Mouse (Mus musculus): ENCODE measurements at regions not wholly inside any gene's neighbourhood (a gene's known extent, or its start where the extent isn't known, plus 50 kb on each side); places are given as distances from the start of the nearest gene placed in this dataset.

DNA sequence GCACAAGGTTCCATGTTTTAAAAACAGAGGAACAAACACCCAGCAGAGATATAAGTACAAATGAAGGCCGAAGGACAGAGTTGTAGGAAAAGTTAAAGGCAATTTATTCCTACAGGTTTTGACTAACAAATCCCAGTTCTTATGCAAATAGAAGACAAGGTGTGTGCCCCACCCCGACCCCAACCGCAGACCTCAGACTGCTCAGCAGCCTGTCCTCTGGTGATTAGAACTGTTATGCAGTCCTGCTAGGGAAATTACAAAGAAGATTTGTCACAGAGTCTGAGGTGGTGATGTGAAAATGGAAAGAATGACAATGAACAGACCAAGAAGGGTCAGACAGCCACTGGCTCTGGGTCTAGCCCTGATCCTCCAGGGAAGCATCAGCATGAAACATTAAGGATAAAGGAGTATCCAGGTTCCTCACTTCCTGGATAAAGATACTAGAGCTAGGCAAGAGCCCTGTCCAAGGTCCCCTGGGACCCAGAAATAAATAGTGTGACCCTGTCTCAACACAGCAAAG lies 131.4 kb upstream of the Mpped2 start:
- WGBS = 61% methylated on average over 3 of the region's 3 CpGs
- no peak overlapping the region for H3K4me3 ChIP-seq
- no peaks in the 10 kb centered on the region; the same call in 1 of the 2 replicates for H3K27me3 ChIP-seq (ENCODE audit: control insufficient read depth, insufficient read depth, low read length)
- no peaks in the 10 kb centered on the region for H3K79me2 ChIP-seq (replicated peaks; ENCODE audit: control insufficient read depth, insufficient read depth, low read length)
- no peak overlapping the region for H3K27ac ChIP-seq
- no peak for TF ChIP-seq POLR2A (IDR thresholded peaks at IDR 0.05; ENCODE audit: insufficient read depth, low read depth, low read length)
- TF ChIP-seq CTCF (IDR thresholded peaks at IDR 0.05) = no peak
- no peak for TF ChIP-seq EP300 (IDR thresholded peaks at IDR 0.05; ENCODE audit: insufficient read depth, low read depth, low read length)
- H3K36me3 ChIP-seq (ENCODE audit: control insufficient read depth, insufficient read depth, low read length) = no peaks in the 10 kb centered on the region
- DNase-seq = no peak
- no peaks in the 10 kb centered on the region for H3K4me1 ChIP-seq (ENCODE audit: control insufficient read depth, insufficient read depth, low read length)
- H3K9ac ChIP-seq (ENCODE audit: low read depth, low read length) = no peak overlapping the region
- intact Hi-C loops (cut with DNase I) = no loop called here

DNA sequence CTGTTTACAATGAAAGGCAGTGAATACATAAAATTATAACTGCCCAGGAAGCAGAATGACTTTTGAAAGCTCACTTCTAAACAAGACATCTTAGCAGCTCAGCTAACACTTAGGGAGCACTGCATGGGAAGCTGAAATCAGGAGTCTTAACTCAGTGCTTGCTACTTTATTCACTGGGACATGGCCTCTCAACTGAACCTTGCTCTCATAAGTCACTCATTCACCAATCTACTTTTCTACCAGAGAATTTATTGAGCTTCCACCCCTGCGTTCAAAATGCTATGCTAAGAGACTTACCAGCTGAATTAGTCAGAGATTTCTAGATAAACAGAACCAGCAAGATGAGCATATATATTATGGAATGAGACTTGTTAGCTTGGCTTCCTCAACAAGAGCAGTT lies 122.8 kb upstream of the Mpped2 start:
- DNase-seq = no peak
- Histone ChIP-seq H3K9ac (ENCODE audit: low read depth, low read length) (no peak overlapping the region), H3K27ac (no peak overlapping the region), H3K4me3 (no peak overlapping the region), H3K36me3 (ENCODE audit: control insufficient read depth, insufficient read depth, low read length) (no peaks in the 10 kb centered on the region), H3K4me1 (ENCODE audit: control insufficient read depth, insufficient read depth, low read length) (no peaks in the 10 kb centered on the region), H3K79me2 (replicated peaks; ENCODE audit: control insufficient read depth, insufficient read depth, low read length) (no peaks in the 10 kb centered on the region), H3K27me3 (ENCODE audit: control insufficient read depth, insufficient read depth, low read length) (no peaks in the 10 kb centered on the region)
- WGBS = 90% methylated on average over 1 of the region's 1 CpGs
- TF ChIP-seq EP300 (IDR thresholded peaks at IDR 0.05; ENCODE audit: insufficient read depth, low read depth, low read length) = no peak
- TF ChIP-seq CTCF (IDR thresholded peaks at IDR 0.05) = no peak
- no peak for TF ChIP-seq POLR2A (IDR thresholded peaks at IDR 0.05; ENCODE audit: insufficient read depth, low read depth, low read length)
- intact Hi-C loops (cut with DNase I) = no loop called here

DNA sequence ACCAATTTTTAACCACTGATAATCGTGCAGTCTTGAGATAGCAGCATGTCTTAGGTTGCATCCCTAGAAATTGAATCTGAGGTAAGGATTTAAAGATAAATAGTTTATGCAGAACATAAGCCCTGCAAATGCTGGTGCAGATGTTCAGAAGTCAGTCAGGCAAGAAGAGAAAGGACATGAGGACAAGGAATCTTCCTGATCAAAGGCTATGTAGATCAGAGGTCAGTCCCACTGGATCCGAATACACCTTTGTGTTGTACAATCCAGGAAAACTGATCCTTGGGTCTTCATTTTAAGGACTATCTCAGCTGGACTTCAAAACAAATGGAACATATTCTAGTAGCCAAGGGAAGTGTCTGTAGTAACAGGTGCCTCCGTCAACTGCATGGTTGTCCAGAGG lies 121.7 kb upstream of the Mpped2 start:
- Histone ChIP-seq H3K27me3 (ENCODE audit: control insufficient read depth, insufficient read depth, low read length) (no peaks in the 10 kb centered on the region), H3K9ac (ENCODE audit: low read depth, low read length) (no peak overlapping the region), H3K4me3 (no peak overlapping the region), H3K36me3 (ENCODE audit: control insufficient read depth, insufficient read depth, low read length) (no peaks in the 10 kb centered on the region), H3K27ac (no peak overlapping the region), H3K79me2 (replicated peaks; ENCODE audit: control insufficient read depth, insufficient read depth, low read length) (no peaks in the 10 kb centered on the region), H3K4me1 (ENCODE audit: control insufficient read depth, insufficient read depth, low read length) (no peaks in the 10 kb centered on the region)
- DNase-seq = no peak
- intact Hi-C loops (cut with DNase I) = no loop called here
- TF ChIP-seq EP300 (IDR thresholded peaks at IDR 0.05; ENCODE audit: insufficient read depth, low read depth, low read length) (no peak), POLR2A (IDR thresholded peaks at IDR 0.05; ENCODE audit: insufficient read depth, low read depth, low read length) (no peak), CTCF (IDR thresholded peaks at IDR 0.05) (no peak)
- 88% methylated on average over 3 of the region's 3 CpGs for WGBS

DNA sequence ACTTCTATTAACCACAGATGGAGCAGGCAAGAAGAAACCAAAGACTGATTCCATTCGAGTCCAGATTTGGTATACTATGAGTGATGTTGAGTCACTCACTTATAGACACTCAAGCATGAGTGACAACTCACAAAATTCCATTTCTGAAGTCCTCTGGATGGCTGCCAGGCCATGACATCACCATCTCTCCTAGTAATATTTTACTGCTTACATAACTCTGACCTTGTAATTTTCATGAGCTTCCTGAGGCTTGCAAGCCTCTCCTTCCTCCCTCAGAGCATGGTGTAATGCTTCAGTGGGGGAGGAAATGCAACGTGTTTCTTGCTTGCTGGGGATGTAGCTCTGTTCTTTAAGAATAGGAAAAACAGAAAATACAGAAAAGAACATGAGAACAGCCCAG lies 121.2 kb upstream of the Mpped2 start:
- intact Hi-C loops (cut with DNase I) = no loop called here
- no peak for DNase-seq
- Histone ChIP-seq H3K4me1 (ENCODE audit: control insufficient read depth, insufficient read depth, low read length) (no peaks in the 10 kb centered on the region), H3K9ac (ENCODE audit: low read depth, low read length) (no peak overlapping the region), H3K36me3 (ENCODE audit: control insufficient read depth, insufficient read depth, low read length) (no peaks in the 10 kb centered on the region), H3K27ac (no peak overlapping the region), H3K27me3 (ENCODE audit: control insufficient read depth, insufficient read depth, low read length) (no peaks in the 10 kb centered on the region), H3K79me2 (replicated peaks; ENCODE audit: control insufficient read depth, insufficient read depth, low read length) (no peaks in the 10 kb centered on the region), H3K4me3 (no peak overlapping the region)
- 41% methylated on average over 2 of the region's 2 CpGs for WGBS
- TF ChIP-seq POLR2A (IDR thresholded peaks at IDR 0.05; ENCODE audit: insufficient read depth, low read depth, low read length) (no peak), CTCF (IDR thresholded peaks at IDR 0.05) (no peak), EP300 (IDR thresholded peaks at IDR 0.05; ENCODE audit: insufficient read depth, low read depth, low read length) (no peak)

DNA sequence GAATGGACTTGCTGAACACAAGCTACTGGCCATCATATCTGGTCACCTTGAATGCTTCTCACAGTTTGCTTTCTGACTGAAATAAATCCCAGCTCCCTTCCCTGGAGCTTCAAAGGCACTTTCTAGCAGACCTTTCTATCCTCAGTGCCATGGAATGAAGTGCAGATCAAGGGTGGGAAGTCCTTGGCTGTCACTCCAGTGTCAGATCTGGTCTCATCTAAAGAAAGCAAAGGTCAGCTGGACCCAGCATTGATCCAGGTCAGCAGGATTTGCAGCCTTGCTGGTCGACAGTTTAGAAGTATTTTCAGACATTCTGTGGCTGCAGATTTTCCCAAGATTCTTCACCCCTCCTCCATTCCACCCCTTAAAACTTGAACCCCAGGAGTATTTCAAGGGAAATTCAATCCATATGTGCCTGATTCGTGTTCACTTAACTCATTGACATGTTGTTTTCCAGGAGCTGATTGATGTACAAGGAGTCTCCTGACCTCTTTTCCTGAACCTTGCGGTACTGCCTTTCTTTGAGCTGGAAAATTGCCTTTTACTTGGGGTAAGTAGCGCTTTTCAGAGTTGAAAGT lies 116.2 kb upstream of the Mpped2 start:
- Histone ChIP-seq H3K4me1 (ENCODE audit: control insufficient read depth, insufficient read depth, low read length) (no peaks in the 10 kb centered on the region), H3K79me2 (replicated peaks; ENCODE audit: control insufficient read depth, insufficient read depth, low read length) (no peaks in the 10 kb centered on the region), H3K4me3 (no peak overlapping the region), H3K27ac (no peak overlapping the region), H3K9ac (ENCODE audit: low read depth, low read length) (no peak overlapping the region), H3K36me3 (ENCODE audit: control insufficient read depth, insufficient read depth, low read length) (no peaks in the 10 kb centered on the region), H3K27me3 (ENCODE audit: control insufficient read depth, insufficient read depth, low read length) (no peaks in the 10 kb centered on the region)
- TF ChIP-seq EP300 (IDR thresholded peaks at IDR 0.05; ENCODE audit: insufficient read depth, low read depth, low read length) = no peak
- TF ChIP-seq CTCF (IDR thresholded peaks at IDR 0.05) = no peak
- no peak for TF ChIP-seq POLR2A (IDR thresholded peaks at IDR 0.05; ENCODE audit: insufficient read depth, low read depth, low read length)
- DNase-seq = no peak
- WGBS = 65% methylated on average over 4 of the region's 4 CpGs
- intact Hi-C loops (cut with DNase I) = no loop called here

DNA sequence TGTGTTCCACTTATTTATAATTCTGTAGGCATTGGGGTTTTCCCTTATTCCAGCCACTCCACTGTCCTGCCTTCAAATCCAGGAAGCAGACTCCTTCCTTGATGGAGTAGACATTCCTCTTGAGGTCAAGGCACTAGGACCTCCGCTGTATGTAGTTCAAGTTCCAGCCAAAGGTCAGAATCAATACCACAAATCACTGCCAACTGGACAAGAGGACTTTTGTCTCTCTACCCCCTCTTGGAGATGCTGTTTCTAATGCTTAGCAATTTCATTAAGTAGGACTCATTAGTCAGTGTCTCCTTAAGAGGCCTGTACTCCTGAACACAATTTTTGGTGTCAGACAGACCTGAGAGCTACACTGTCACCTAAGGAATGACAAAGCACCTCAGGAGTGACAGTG lies 115.0 kb upstream of the Mpped2 start:
- no peaks in the 10 kb centered on the region for H3K36me3 ChIP-seq (ENCODE audit: control insufficient read depth, insufficient read depth, low read length)

More for the DNA sequence above, 115.0 kb upstream of the Mpped2 start:
- Histone ChIP-seq H3K9ac (ENCODE audit: low read depth, low read length) (no peak overlapping the region), H3K27me3 (ENCODE audit: control insufficient read depth, insufficient read depth, low read length) (no peaks in the 10 kb centered on the region), H3K4me3 (no peak overlapping the region), H3K79me2 (replicated peaks; ENCODE audit: control insufficient read depth, insufficient read depth, low read length) (no peaks in the 10 kb centered on the region), H3K4me1 (ENCODE audit: control insufficient read depth, insufficient read depth, low read length) (no peaks in the 10 kb centered on the region), H3K27ac (no peak overlapping the region)
- DNase-seq = no peak
- TF ChIP-seq CTCF (IDR thresholded peaks at IDR 0.05) = no peak
- TF ChIP-seq POLR2A (IDR thresholded peaks at IDR 0.05; ENCODE audit: insufficient read depth, low read depth, low read length) = no peak
- TF ChIP-seq EP300 (IDR thresholded peaks at IDR 0.05; ENCODE audit: insufficient read depth, low read depth, low read length) = no peak
- intact Hi-C loops (cut with DNase I) = no loop called here
- 83% methylated on average over 1 of the region's 1 CpGs for WGBS
